Mouse (Mus musculus): ENCODE measurements around the gene Chn1. TPM values are rescaled to one million over a fixed set of nuclear protein-coding genes. Genes with fewer than 3 reads are reported as not detected.
"Not testable (repeated sequence)": the region's sequence is repeated elsewhere in the genome, so short reads cannot be mapped to it uniquely, and the experiment has no call there.

The Chn1 gene
- total RNA-seq (2021): 1,000 to 10,000 TPM; 1,177 to 1,299 TPM
- long read RNA-seq, experiment 1, full-length matches to known transcripts: 1,462 of 1,590 reads
- long read RNA-seq, experiment 1, partial matches to known transcripts: 13 of 1,590 reads
- long read RNA-seq, experiment 1, other reads (novel, unspliced or antisense): 115 of 1,590 reads
- long read RNA-seq, experiment 2, full-length matches to known transcripts: 1,099 of 1,231 reads
- long read RNA-seq, experiment 2, partial matches to known transcripts: 13 of 1,231 reads
- long read RNA-seq, experiment 2, other reads (novel, unspliced or antisense): 119 of 1,231 reads

GRCm38 (mm10) chr2:73774786-73775682 is at the start of gene Chn1:
Chn1 (minus strand) TSS chr2:73775346.
- peak; percentile 80 to 81 for DNase-seq (ENCODE audit: low spot score in 2 of 2)
- intact Hi-C loops (cut with DNase I): no loop called here

GRCm38 (mm10) chr2:73818742-73819141 is 43.6 kb upstream of the Chn1 start:
- intact Hi-C loops (cut with DNase I): no loop called here
- DNase-seq (ENCODE audit: low spot score in 2 of 2): no peak

GRCm38 (mm10) chr2:73807609-73808008 is 32.5 kb upstream of the Chn1 start:
- DNase-seq (ENCODE audit: low spot score in 2 of 2): no peak
- intact Hi-C loops (cut with DNase I): no loop called here

GRCm38 (mm10) chr2:73800127-73800526 is 25.0 kb upstream of the Chn1 start:
- intact Hi-C loops (cut with DNase I); DNase-seq (ENCODE audit: low spot score in 2 of 2): not testable (repeated sequence)

- intact Hi-C loops (cut with DNase I): no loop called here
- DNase-seq (ENCODE audit: low spot score in 2 of 2): no peak
Observed at GRCm38 (mm10) chr2:73798786-73799185, 23.6 kb upstream of the Chn1 start.

GRCm38 (mm10) chr2:73798136-73798535 is 23.0 kb upstream of the Chn1 start:
- intact Hi-C loops (cut with DNase I): no loop called here
- DNase-seq (ENCODE audit: low spot score in 2 of 2): no peak

- intact Hi-C loops (cut with DNase I): no loop called here
- DNase-seq (ENCODE audit: low spot score in 2 of 2): no peak
Observed at GRCm38 (mm10) chr2:73791846-73792630, 16.9 kb upstream of the Chn1 start.

GRCm38 (mm10) chr2:73790332-73790731 is 15.2 kb upstream of the Chn1 start:
- intact Hi-C loops (cut with DNase I): no loop called here
- DNase-seq (ENCODE audit: low spot score in 2 of 2): peak in 1 of 2 experiments; percentile 20

- no peak for DNase-seq (ENCODE audit: low spot score in 2 of 2)
- intact Hi-C loops (cut with DNase I): no loop called here
Observed at GRCm38 (mm10) chr2:73788395-73788794, 13.2 kb upstream of the Chn1 start.

GRCm38 (mm10) chr2:73782371-73782905 is 7.3 kb upstream of the Chn1 start:
- intact Hi-C loops (cut with DNase I): no loop called here

GRCm38 (mm10) chr2:73780321-73781010 is 5.3 kb upstream of the Chn1 start:
- peak in 1 of 2 experiments; percentile 21 for DNase-seq (ENCODE audit: low spot score in 2 of 2)
- intact Hi-C loops (cut with DNase I): no loop called here

More at GRCm38 (mm10) chr2:73782371-73782905, 7.3 kb upstream of the Chn1 start:
- DNase-seq (ENCODE audit: low spot score in 2 of 2): no peak

- DNase-seq (ENCODE audit: low spot score in 2 of 2): no peak
- intact Hi-C loops (cut with DNase I): no loop called here
Observed at GRCm38 (mm10) chr2:73779796-73780195, 4.7 kb upstream of the Chn1 start.

GRCm38 (mm10) chr2:73779016-73779595 is 4.0 kb upstream of the Chn1 start:
- DNase-seq (ENCODE audit: low spot score in 2 of 2): no peak
- intact Hi-C loops (cut with DNase I): no loop called here

GRCm38 (mm10) chr2:73776936-73777335 is 1.8 kb upstream of the Chn1 start:
- no peak for DNase-seq (ENCODE audit: low spot score in 2 of 2)
- intact Hi-C loops (cut with DNase I): no loop called here

- DNase-seq (ENCODE audit: low spot score in 2 of 2): peak in 1 of 2 experiments; percentile 11
- intact Hi-C loops (cut with DNase I): no loop called here
Observed at GRCm38 (mm10) chr2:73775683-73776310, 651 bp upstream of the Chn1 start.

GRCm38 (mm10) chr2:73772945-73773344 is 2.2 kb downstream of the Chn1 start:
- no peak for DNase-seq (ENCODE audit: low spot score in 2 of 2)
- intact Hi-C loops (cut with DNase I): no loop called here

- no peak for DNase-seq (ENCODE audit: low spot score in 2 of 2)
- intact Hi-C loops (cut with DNase I): no loop called here
Observed at GRCm38 (mm10) chr2:73768669-73769068, 6.5 kb downstream of the Chn1 start.

- intact Hi-C loops (cut with DNase I): no loop called here
Observed at GRCm38 (mm10) chr2:73763541-73763940, 11.6 kb downstream of the Chn1 start.

More at GRCm38 (mm10) chr2:73763541-73763940, 11.6 kb downstream of the Chn1 start:
- no peak for DNase-seq (ENCODE audit: low spot score in 2 of 2)

All from left cerebral cortex, postnatal 14 days (tissue).